Mouse (Mus musculus) brain, embryonic 18.5 days (tissue): ENCODE data around the gene Syt15.
"Not testable (repeated sequence)": the region's sequence is repeated elsewhere in the genome, so short reads cannot be mapped to it uniquely, and the experiment has no call there.

Experiments used
- DNase-seq: peaks from one replicate; pipeline ENCODE4 v3.0.0-alpha.2; 2012; ENCODE audit warnings: low read depth, low spot score

The Syt15 gene

GRCm38 (mm10) chr14:34227981-34228380 lies 8.6 kb downstream of the Syt15 start:
- no peak for DNase-seq

- no peak for DNase-seq
Measured at GRCm38 (mm10) chr14:34228830-34229506, 9.6 kb downstream of the Syt15 start.

GRCm38 (mm10) chr14:34232340-34232739 lies 12.9 kb downstream of the Syt15 start:
- DNase-seq, result no peak

DNA sequence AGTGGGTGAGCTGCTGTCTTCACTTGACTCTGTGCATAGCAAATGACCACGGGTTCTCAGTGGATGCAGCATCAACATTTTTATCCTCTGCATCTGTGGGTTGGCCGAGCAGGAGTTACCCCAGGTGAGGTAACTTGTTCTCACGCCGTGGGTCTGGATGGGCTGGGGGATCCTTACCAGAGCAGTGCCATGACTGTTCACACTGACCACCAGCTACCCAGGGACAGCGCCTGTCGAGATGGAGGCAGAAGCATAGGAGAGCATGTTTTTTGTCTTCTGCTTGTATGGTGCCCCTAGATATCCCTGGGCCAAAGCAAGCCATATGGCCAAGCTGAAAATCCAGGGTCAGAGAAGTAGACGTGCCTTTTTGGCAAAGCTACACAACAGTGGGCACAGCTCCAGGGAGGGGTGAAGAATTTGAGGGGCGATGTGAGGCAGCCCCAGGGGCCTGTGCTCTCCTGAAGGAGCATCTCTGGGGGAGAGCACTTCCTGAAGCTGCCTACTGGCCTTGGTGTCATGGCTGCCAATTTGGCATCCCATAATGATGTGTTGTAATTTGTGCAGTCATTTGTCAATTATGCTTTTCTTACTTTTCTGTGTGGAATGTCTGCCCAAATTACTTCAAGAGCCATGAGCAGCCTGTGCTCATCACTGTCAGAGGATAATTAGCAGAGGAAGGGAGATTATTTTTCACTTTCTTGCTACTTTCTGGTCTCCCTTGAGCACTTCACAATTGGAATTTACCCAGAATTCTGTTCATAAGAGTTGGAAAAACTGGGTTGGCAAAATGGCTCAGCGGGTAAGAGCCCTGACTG lies 13.7 kb downstream of the Syt15 start:
- DNase-seq, result peak; percentile 16

DNA sequence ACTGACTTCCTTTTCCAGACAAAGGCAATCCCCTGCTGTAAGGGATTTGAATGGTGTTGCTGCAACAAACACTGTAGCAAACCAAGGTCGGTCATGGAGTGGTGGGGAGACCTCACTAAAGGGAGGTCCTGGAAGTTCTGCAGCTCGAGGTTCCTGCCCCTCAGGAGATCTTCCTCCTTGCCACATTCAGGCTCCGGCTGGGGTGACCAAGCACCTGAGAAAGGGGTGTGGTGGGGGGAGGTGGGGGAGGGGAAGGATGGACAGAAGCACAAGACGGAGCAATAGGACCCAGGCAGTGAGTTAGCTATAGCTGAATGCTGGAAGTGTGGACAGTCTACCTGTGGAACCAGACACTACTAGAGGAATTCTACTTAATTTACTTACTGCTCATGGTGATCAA lies 14.5 kb downstream of the Syt15 start:
- no peak for DNase-seq

GRCm38 (mm10) chr14:34234630-34235380 lies 15.4 kb downstream of the Syt15 start:
- no peak for DNase-seq

GRCm38 (mm10) chr14:34240263-34240662 lies 20.9 kb downstream of the Syt15 start:
- no peak for DNase-seq

DNA sequence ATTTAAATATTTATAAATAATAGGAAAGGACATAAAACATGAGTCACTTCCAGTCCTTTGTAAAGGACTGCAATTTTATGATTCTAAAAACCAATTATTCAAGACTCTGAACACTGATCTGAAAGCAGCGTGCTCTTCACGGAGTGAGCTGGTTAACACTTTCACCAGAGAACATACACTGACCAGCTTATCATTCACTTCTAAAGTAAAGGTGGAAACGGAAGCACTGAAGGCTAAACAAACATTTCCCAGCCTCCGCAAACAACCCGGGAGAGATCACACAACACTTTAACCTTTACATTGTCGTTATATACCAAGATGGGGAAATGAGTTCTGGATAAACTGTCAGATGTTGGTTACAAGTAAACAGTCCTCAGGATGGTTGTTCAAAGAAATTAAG lies 21.3 kb downstream of the Syt15 start:
- no peak for DNase-seq

- no peak for DNase-seq
Measured at GRCm38 (mm10) chr14:34252470-34253145, 33.2 kb downstream of the Syt15 start.

GRCm38 (mm10) chr14:34253261-34253660 lies 33.9 kb downstream of the Syt15 start:
- DNase-seq, result no peak

GRCm38 (mm10) chr14:34258525-34258924 lies 39.1 kb downstream of the Syt15 start:
- not testable (repeated sequence) for DNase-seq

DNA sequence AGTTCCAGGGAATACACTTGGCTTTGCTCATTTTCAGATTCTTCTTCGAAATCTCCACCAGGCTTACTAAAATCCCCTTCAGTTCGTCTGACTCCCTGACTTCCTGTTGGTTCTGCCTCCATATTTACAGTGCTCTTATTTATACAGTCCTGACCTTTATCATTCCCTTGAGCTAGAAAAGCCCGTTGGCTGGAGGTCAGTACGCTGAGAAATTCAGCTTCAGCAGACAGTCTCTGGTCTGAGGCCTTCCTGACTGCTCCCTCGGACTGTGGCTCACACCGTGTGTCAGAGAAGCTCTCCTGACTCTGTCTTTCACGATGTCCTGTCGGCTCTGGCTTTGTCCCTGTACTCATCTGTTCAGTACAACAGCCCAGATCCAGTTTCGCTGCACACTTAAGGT lies 48.7 kb downstream of the Syt15 start:
- no peak for DNase-seq

DNA sequence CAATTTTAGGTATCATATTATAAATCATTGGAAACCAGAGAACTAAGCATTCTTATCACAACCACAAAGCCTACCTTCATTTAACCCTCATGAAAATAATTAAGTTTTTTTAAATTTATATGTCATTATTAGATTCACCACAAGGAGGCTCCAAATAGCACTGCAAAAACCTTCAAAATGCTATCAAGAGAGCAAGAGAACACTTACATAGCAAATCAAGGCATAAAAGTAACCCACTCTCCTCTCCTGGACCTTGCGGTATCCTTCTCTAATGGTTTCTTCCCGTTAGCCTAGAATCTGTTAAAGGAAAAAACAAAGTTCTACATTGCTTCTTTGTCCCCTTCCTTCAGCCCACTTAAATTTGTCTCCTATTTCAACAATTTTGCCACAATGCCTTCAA lies 53.9 kb downstream of the Syt15 start:
- DNase-seq, result no peak

- DNase-seq, result no peak
Measured at GRCm38 (mm10) chr14:34274141-34274540, 54.7 kb downstream of the Syt15 start.

GRCm38 (mm10) chr14:34275225-34275624 lies 55.8 kb downstream of the Syt15 start:
- no peak for DNase-seq

DNA sequence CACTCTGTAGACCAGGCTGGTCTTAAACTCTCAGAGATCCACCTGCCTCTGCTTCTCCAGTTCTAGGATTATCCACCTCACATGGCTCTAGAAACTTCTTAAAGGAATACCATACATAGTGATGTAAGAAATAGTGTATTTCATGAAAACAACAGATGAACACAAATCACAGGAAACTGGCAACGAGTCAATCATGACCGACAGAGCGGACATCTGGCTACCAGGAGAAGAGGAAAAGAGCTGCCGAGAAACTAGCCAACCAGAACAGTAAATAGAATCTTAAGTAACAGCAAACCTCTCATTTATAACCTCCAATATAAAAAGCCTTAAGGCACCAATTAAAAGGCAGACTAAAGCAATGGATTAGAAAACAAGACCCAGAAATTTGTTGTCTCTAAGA lies 60.3 kb downstream of the Syt15 start:
- DNase-seq, result no peak
